Mouse (Mus musculus) Patski (cell line): ENCODE data around the gene Ddx19b. TPM values are rescaled to one million over a fixed set of nuclear protein-coding genes. Genes with fewer than 3 reads are reported as not detected.
"Not testable (repeated sequence)": the region's sequence is repeated elsewhere in the genome, so short reads cannot be mapped to it uniquely, and the experiment has no call there.

Source experiments
- ATAC-seq: fragments of 100-300 bp; one replicate; pipeline ENCODE4 v1.8.0; 2021
- CTCF ChIA-PET: fragments of 350-600 bp; sonication (Branson Sonifier 250); formaldehyde crosslinking; loops from one replicate; lab custom pipeline; 2022; ENCODE audit warnings: inconsistent platforms; lab: Charles Lee
- POLR2A ChIA-PET: fragments of 350-600 bp; sonication (Branson Sonifier 250); formaldehyde crosslinking; loops from one replicate; lab custom pipeline; 2022; ENCODE audit warnings: antibody characterized with exemption, inconsistent platforms; lab: Charles Lee
- DNase-seq: peaks from one replicate; pipeline ENCODE4 v3.0.0-alpha.2; 2011; ENCODE audit warnings: low read depth, low spot score
- H3K27me3 ChIP-seq: fragments of 371-371 bp; one replicate; pipeline ENCODE4 v1.5.1; 2021
- CTCF ChIP-seq: fragments of 100-300 bp; IDR thresholded peaks from one replicate; pipeline ENCODE4 v1.5.1; 2021
- in situ Hi-C: fragments of 300-500 bp; cut with MboI; formaldehyde crosslinking; loops from 3 replicates; pipeline ENCODE4 v1.11.1; 2018; ENCODE audit warnings: low pct_unique_long_range_greater_than_20kb, mixed read lengths
- polyA plus RNA-seq: library from polyadenylated mRNA; unstranded; gene quantifications from one replicate; pipeline ENCODE4 v1.2.3, GENCODE M21; 2021

The Ddx19b gene
- polyA plus RNA-seq, 1 experiment from 2014 or later: 8.3 TPM

DNA sequence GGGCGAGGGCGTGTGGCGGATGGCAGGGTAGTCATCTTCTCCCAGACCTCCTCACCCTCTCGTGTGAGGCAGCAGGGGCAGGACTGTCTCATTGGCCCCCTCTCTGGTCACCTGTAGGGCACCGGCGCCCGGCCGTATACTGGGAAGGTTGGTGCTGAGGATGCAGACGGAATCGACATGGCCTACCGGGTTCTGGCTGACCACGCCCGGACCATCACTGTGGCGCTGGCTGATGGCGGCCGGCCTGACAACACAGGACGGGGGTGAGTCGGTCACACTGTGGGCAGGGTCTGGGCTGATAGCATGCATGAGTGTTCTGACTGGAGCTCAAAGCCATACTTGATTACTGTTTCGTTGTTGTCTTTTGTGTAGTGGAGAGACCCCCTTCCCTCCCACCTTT is 11.0 kb upstream of the Ddx19b start:
- H3K27me3 ChIP-seq: no peaks in the 10 kb centered on the region
- CTCF ChIA-PET: no interaction called here
- in situ Hi-C loops: no loop called here
- POLR2A ChIA-PET: no interaction called here
- no peak for TF ChIP-seq CTCF
- DNase-seq: no peak
- no peak for ATAC-seq

DNA sequence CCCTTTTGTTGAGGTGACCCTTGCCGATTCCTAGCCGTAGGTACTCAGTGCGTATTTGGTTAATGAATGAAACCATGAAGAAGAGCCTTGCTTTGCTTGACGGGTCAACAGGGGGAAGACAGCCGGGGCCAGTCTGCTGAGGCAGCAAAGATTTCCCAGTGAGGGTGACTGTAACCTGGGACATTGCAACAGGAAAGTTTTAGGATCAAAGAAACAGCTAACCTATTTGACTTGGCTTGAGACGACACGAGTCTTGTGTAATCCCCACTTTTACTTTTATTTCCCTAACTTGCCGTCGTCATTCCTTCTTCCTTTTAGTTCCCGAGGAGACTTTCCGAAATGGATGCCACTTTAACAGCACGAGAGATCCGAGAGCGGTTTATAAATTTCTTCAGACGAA is 5.0 kb upstream of the Ddx19b start:
- H3K27me3 ChIP-seq: no peaks in the 10 kb centered on the region
- ATAC-seq (no peak), DNase-seq (no peak)
- in situ Hi-C loops: no loop called here
- no peak for TF ChIP-seq CTCF
- CTCF ChIA-PET: interaction anchor here (1.2 to 1.3 kb wide), 2 partner anchors 20 to 43 kb away, joined by 3 read pairs; partner anchors contain the start of gene Exosc6
- POLR2A ChIA-PET: interaction anchor here (0.5 kb wide), 1 partner anchor 328 kb away, joined by 3 read pairs; no protein-coding TSS in a partner anchor

DNA sequence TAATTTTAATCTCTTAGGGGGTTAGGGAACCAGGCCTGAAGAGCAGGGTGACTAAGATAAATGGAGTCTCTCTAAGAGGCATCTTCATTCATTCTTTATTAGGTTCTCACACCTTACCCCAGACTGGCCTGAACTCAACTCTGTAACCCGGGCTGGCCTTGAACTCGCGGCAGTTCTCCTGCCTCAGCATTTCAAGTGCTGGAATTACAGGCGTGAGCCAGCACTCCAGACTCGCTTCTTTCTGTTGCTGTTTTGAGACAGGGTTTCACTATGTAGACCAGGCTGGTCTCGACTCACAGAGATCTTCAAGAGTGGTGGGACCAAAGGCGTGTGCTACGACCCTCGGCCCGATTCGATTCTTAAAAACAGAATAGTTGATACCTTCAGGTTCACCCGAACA is 2.7 kb upstream of the Ddx19b start:
- POLR2A ChIA-PET: interaction anchor here (0.8 kb wide), 1 partner anchor 22 kb away, joined by 3 read pairs; the partner anchor contains the start of gene Exosc6
- CTCF ChIA-PET: interaction anchor here (1.2 to 3.5 kb wide), 3 partner anchors 10 to 57 kb away, joined by 3 to 14 read pairs (median 8); partner anchors contain the start of genes Clec18a and Exosc6
- in situ Hi-C loops: no loop called here
- no peak for TF ChIP-seq CTCF
- no peaks in the 10 kb centered on the region for H3K27me3 ChIP-seq
- ATAC-seq (no peak), DNase-seq (no peak)

DNA sequence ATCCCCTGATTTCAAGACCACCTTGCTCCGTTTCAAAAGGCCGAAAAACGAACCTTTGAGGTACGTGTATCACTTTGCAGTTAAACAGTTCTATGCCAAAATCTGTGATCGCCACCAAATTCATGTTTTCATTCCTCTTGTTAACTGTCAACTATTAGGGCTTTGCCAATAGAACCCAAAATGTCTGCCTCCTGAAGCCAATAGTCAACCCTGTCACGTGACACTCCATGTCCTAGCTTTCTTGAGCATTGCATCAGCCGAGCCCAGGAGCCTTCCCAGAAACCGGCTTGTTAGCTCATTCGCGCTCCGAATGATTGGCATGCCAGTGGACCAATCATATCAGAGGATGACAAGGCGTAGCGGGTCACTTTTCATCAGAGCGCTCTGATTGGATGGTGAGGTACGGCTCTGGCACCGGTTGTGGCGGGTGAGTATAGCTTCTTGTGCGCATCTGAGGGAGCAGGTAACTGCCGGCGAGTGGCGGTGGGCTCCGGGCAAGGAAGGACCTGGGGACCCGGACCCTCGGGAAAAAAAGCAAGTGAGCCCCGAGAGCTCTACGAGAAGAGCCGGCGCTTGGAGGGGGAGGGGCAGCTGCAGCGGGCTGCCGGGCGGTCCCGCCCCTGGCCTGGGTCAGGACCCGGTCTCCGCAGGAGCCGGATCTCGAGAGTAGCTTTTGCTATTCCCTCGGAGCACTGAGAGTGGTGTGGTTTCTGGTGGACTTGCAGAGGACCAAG is 2.1 kb upstream of the Ddx19b start:
- ChIA-PET CTCF (interaction anchor here (0.8 to 3.5 kb wide), 5 partner anchors 10 to 116 kb away, joined by 3 to 14 read pairs (median 3); partner anchors contain the start of genes Clec18a and Exosc6), POLR2A (no interaction called here)
- peak; percentile 99 for DNase-seq
- in situ Hi-C loops: no loop called here
- no peak for TF ChIP-seq CTCF
- H3K27me3 ChIP-seq: no peaks in the 10 kb centered on the region
- ATAC-seq: peak; percentile 95

DNA sequence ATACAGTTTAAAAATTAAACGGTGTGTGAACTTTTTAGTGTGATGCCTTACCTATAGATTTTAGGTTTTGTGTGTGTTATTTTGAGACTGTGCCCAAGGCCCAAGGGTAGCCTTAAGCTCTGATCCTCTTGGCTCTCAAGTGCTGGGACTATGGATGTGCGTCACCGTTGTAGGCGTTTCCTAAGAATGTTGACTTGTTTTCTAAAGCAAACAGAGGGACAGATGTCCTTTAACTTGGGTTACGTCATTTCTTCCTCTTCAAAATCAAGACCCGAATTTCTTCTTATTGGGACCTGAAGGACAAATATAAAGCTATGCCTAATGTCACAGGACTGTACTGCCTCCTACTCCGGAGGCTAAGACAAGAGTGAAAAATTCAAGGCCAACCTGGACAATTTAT is 1.4 kb upstream of the Ddx19b start, which contains the start of gene Aars:
Aars (plus strand) TSS at position 229 of the 400 bp plus-strand sequence.
- CTCF ChIA-PET: interaction anchor here (0.8 to 3.5 kb wide), 5 partner anchors 11 to 115 kb away, joined by 3 to 14 read pairs (median 3); partner anchors contain the start of genes Clec18a and Exosc6
- POLR2A ChIA-PET: no interaction called here
- ATAC-seq (no peak), DNase-seq (no peak)
- no peaks in the 10 kb centered on the region for H3K27me3 ChIP-seq
- TF ChIP-seq CTCF: no peak
- in situ Hi-C loops: no loop called here

DNA sequence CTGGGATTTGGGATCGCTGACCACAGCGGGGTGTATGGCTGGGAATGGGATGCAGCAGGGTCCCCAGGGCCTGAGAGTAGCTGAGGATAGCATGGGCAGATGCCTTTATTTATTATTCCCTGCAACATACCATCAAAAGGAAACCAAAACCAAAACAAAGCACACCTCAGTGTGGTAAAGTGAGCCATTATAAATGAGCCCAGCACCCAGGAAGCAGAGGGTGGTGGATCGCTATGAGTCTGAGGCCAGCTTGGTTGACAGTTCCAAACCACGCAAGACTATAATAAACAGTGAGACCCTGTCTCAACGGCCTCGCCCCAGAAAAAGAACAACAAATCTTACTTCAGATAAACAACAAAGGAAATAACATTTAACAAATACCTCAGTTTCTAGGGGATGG is 1.5 kb downstream of the Ddx19b start:
- DNase-seq (no peak), ATAC-seq (no peak)
- no peak for TF ChIP-seq CTCF
- no peaks in the 10 kb centered on the region for H3K27me3 ChIP-seq
- in situ Hi-C loops: no loop called here
- ChIA-PET CTCF (interaction anchor here (1.0 kb wide), 1 partner anchor 12 kb away, joined by 3 read pairs; no protein-coding TSS in a partner anchor), POLR2A (interaction anchor here (0.6 kb wide), 1 partner anchor 49 kb away, joined by 3 read pairs; no protein-coding TSS in a partner anchor)

DNA sequence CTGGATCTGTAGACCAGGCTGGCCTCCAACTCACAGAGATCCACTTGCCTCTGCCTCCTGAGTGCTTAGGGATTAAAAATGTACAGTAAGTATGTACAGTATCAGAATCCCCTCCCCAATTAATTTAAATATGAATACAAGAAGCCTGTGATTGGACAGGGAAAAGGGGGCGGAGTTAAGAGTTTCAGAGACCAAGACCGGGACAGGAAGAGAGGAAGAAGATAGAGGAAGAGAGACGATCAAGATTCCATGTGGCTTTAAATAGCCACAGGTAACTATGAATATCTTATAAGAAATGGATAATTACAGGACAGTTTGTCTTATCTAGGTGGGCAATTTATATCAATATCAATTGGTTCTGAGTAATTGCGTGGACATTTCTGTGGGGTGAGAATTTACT is 2.0 kb downstream of the Ddx19b start:
- CTCF ChIA-PET: interaction anchor here (1.0 kb wide), 1 partner anchor 11 kb away, joined by 3 read pairs; no protein-coding TSS in a partner anchor
- in situ Hi-C loops: no loop called here
- TF ChIP-seq CTCF: no peak
- ATAC-seq (no peak), DNase-seq (no peak)
- POLR2A ChIA-PET: interaction anchor here (0.6 kb wide), 1 partner anchor 48 kb away, joined by 3 read pairs; no protein-coding TSS in a partner anchor
- no peaks in the 10 kb centered on the region for H3K27me3 ChIP-seq

DNA sequence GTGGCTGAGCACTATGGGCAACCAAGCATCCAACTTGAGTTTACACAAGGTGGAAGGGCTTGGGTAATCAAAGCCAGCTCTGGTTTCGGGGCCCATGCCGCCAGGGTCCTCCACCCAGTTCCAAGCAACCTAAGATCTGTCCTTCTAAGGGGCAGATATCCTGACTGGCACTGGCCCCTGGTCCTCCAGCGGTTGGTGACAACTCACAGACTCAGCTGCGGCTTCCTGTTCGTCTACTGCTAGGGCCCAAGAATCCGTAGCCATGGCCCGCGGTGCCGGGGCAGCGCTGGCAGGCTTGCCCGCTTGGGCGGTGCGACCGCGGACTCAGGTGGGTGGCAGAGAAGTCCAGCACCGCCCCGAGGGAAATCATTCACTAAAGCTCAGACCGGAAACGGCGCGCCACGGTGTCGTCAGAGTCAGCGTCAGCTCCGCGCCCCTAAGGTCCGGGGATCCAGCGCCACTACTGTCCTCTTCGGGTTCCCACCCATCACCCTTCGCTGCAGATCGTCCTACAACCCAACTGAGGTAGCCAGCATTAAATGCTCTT is 4.1 kb downstream of the Ddx19b start:
- CTCF ChIA-PET: interaction anchor here (1.6 kb wide), 1 partner anchor 62 kb away, joined by 5 read pairs; no protein-coding TSS in a partner anchor
- in situ Hi-C loops: no loop called here
- peak; percentile 96 for ATAC-seq
- POLR2A ChIA-PET: interaction anchor here (0.9 kb wide), 1 partner anchor 52 kb away, joined by 3 read pairs; no protein-coding TSS in a partner anchor
- DNase-seq: peak; percentile 35
- H3K27me3 ChIP-seq: no peaks in the 10 kb centered on the region
- no peak for TF ChIP-seq CTCF

DNA sequence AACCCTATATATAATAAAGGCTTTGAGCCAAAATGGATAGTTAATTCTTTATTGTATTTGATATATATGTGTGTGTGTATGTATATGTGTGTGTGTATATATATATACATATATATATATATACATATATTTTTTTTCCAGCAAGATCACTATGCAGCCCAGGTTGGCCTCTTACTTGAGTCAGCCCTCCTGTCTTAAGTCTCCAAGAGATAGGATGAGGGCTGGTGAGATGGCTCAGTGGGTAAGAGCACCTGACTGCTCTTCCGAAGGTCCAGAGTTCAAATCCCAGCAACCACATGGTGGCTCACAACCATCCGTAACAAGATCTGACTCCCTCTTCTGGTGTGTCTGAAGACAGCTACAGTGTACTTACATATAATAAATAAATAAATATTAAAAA is 4.9 kb downstream of the Ddx19b start:
- CTCF ChIA-PET: interaction anchor here (1.6 kb wide), 1 partner anchor 63 kb away, joined by 5 read pairs; no protein-coding TSS in a partner anchor
- ATAC-seq: not testable (repeated sequence)

DNA sequence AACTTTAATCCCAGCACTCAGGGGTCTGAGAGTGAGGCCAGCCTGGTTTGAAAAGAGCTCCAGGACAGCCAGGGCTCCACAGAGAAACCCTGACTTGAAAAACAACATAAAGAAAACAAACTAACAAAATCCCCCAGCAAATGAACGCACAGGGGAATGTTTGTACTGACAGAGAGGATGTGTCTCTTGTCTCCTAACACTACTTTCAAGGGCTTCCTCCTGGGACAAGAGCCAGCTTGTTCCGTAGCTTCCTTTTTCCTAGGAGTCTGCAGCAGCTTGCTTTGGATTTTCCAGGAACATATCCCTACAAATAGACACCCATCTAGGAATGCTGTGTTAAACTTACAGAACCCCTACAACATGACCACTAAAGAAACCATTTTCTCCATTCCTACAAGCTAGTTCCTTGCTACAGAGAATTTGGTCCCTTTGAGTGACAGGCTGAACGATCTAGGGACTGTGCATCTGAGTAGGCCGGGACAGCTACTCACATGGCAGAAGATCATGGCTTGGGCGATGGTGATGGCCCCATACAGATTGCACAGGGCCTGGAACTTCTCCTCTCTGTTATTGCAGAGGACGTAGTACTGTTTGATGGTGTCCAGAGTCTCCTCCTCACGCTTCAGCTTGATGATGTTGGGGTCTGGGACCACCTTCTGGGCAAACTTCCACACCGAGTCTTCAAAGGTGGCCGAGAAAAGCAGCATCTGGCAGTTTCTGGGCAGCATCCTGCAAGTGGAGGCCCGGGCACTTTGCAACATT is 21.1 kb downstream of the Ddx19b start:
- H3K27me3 ChIP-seq, DNase-seq, CTCF ChIA-PET, ATAC-seq, in situ Hi-C loops: not testable (repeated sequence)
- POLR2A ChIA-PET: interaction anchor here (0.6 kb wide), 1 partner anchor 33 kb away, joined by 4 read pairs; no protein-coding TSS in a partner anchor

More for the DNA sequence above, 4.9 kb downstream of the Ddx19b start:
- DNase-seq, H3K27me3 ChIP-seq, in situ Hi-C loops: not testable (repeated sequence)
- POLR2A ChIA-PET: interaction anchor here (0.9 kb wide), 1 partner anchor 53 kb away, joined by 3 read pairs; no protein-coding TSS in a partner anchor
